Mouse (Mus musculus) cerebellum, adult 8-10 months (tissue): ENCODE data around the gene Haus6.
"Not testable (repeated sequence)": the region's sequence is repeated elsewhere in the genome, so short reads cannot be mapped to it uniquely, and the experiment has no call there.

Experiments
- DNase-seq: peaks from one replicate; pipeline ENCODE4 v3.0.0; 2022

Haus6 gene

DNA sequence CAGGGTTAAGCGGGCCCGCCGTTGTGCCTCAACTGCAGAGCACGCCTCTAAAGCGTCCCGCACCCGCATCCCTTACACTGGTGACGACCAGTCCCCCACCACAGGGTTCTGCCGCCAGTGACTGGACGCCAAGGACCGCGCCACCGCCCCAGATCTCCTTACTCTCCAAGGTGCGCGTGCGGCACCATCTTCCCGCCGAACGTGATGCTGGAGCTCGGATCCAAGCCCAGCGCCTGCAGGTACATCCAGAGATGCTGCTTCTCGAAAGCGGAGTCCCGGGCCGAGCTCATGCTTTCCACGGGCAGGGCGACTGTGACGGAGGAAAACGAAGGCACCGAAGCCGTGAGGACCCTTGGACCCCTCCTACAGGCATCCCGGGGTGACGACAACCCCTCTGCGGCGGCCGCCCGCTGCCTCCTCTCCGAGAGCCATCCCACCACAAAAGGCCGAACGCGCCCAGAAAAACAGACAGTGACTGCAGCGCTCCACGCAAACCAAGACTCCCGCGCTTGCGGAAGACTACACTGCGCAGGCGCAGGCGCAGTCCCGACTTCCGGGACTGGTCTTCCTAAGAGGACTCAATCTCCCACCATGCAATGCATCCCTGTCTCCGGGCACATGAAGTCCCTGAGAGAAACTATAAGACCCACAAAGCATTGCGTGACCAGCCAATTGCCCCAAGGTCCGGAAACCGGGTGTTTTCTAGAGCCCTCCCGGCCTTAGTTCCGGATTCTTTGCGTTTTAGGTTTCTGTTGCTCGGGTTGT, at the start of gene Haus6:
Gene Haus6 (minus strand): TSS at position 532 of the 765 bp plus-strand sequence.
- DNase-seq, result peak; percentile 86

- DNase-seq, result no peak
These were observed 45.3 kb upstream of the Haus6 start for GRCm38 (mm10) chr4:86657176-86657575.

- not testable (repeated sequence) for DNase-seq
These were observed 44.6 kb upstream of the Haus6 start for GRCm38 (mm10) chr4:86656410-86656809.

- DNase-seq, result peak; percentile 56
These were observed 40.0 kb upstream of the Haus6 start for GRCm38 (mm10) chr4:86651686-86652384.

DNA sequence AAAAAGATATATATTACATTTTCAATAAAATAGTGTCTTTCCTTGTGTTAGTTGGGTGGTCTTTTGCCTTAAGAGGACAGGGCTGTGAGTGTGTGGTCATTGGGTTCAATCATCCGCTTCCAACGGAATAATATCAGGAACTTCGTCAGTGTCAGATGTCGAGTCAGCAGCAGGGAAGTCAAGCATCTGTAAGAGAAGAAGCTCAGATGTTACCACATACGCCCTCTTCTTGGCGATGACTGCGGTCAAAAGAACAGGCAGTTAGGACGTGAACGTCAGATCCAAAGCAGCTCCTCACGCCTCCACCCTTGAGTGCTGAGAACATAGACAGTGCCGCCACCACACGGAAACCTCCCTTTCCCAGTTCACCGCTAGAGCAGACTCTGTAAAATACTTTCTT, 36.5 kb upstream of the Haus6 start:
- not testable (repeated sequence) for DNase-seq

DNA sequence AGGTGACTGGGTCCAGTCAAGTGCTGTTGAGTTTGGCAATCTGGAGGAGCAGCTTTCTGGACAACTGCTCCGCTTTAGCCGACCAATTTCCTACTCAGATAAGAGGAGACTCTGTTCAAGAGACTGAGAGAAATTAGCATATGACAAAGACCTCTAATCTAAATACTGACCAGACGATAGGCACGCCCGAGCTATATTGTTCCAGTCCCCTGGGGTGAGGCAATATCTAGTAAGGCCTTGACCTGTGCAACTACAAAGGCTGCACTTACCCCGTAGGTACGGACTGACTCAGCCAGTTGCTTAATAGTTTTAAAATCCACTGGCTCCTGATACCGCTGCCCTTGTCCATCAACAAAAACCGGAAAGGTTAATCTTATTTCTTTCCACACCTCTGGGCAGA, 25.7 kb upstream of the Haus6 start:
- not testable (repeated sequence) for DNase-seq

DNA sequence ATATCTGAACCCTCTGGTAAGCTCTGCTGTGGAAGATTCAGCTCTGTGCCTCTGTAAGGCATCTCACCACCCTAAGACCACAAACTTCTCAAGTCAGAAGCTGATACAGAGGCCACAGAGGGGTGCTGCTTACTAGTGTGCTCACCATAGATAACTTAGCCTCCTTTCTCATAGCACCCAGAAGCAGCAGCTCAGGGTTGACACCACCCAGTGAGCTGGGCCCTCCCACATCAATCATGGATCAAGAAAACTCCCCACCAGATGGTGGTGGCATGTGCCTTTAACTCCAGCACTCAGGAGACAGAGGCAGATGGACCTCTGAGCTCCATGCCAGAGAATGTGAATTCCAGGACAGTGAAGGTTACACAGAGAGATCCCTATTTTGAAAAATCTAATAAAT, 23.0 kb upstream of the Haus6 start:
- peak; percentile 15 for DNase-seq

DNA sequence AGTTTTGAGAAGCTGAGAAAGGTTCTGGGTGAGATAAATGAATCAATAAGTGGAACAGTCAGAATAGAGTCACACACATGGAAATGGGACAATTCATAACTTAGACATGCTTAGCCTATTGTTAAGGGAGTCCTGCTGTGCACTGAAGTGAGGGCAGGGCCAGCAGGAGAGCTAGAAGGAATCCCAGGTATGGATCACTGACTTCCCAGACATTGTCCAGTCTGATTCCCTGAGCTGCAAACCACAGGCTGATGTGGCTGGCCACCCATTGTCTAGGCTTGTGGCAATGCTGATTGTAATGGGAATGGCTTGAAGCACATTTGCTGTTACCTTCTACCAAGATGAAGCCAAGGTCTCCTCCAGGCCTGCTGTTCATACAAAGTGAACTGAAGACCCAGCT, 22.5 kb upstream of the Haus6 start:
- DNase-seq, result not testable (repeated sequence)

DNA sequence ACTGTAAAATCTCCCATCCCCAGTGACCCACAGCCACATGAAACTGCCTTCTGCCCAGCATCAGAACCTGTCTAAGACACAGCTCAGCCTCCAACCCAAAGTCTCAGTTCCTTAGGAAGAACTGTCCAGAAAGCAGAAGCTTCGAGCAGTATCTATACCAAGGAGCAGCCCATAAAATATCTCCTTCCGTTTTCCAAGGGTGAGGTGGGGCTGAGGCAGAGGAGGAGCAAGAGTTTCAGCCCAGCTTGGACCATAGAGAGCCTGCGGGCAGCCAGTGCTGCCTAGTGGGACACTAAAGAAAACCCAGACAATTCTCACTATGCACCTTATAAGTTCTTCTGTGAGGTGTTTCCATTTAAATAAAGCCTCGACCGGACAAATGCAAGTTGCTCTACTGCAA, 20.7 kb upstream of the Haus6 start:
- not testable (repeated sequence) for DNase-seq

- DNase-seq, result no peak
These were observed 20.0 kb upstream of the Haus6 start for GRCm38 (mm10) chr4:86631831-86632230.

GRCm38 (mm10) chr4:86626496-86626895, 14.6 kb upstream of the Haus6 start:
- DNase-seq, result not testable (repeated sequence)

- DNase-seq, result no peak
These were observed 13.6 kb upstream of the Haus6 start for GRCm38 (mm10) chr4:86625463-86625862.

GRCm38 (mm10) chr4:86622532-86622931, 10.7 kb upstream of the Haus6 start:
- not testable (repeated sequence) for DNase-seq

DNA sequence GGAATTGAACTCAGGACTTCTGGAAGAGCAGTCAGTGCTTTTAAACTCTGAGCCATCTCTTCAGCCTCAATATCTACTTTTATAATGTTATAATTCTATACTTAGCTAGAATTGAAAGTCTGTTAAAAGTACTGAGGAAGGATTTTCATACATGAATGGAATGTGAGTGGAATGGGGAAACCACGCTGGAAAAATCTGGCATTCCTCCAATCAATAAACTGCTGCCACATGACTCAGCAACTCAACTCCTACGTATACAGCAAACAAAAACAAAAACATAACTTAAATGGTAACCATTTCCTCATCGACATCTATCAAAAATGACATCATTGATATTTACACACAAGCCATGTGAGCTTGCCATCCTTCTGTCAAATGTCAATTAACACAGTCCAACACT, 10.3 kb upstream of the Haus6 start:
- no peak for DNase-seq

DNA sequence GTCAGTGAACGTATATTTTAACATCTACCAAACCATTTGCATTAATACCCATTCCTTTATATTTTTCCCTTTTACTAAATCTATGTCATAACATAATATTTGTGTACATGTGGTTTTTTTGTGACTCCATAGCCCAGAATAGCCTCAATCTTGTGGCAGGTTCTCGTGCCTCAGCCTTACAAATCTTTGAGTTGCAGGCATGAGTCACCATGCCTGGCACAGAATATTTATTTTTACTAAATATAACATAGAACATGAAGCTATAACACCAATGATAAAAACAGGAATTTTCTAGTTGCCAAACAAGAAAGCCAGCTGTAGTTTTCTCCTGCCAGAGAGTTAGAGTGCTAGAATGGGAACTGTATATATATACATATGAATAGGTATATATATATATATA, 8.7 kb upstream of the Haus6 start:
- DNase-seq, result no peak

DNA sequence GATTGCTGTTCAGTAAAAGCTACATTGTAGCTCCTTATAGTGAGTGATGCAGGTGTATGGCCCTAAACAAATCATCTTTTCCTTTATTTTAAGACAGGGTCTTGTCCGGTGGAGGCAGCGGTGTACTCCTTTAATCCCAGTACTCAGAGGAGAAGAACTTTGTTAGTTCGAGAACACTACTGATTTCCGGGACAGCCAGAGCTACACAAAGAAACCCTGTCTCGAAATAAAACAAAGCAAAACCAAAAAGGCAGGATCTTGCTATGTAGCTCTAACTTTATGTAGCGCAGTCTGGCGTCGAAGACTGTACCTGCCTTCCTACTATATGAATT, 400 bp upstream of the Haus6 start:
- no peak for DNase-seq

GRCm38 (mm10) chr4:86591304-86591703, 20.6 kb downstream of the Haus6 start:
- no peak for DNase-seq

- DNase-seq, result no peak
These were observed 23.6 kb downstream of the Haus6 start for GRCm38 (mm10) chr4:86588236-86588635.

DNA sequence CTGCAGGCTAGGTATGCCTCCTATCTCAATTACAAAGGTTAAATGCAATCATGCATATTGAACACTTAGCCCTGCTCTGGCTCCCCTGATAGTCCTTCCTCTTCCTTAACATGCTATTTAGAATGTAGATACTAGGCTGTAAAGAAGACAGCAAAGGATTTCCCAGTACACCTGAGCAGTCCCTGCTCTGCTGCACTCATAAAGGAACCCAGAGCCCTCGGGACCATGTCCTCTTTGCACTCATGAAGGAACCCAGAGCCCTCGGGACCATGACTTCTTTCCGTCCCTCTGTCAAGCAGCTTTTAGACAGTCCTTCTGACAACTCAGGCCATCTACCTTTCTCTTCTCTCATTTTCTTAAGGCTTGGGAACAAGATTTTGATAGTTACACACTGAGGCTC, 31.3 kb downstream of the Haus6 start:
- DNase-seq, result no peak

DNA sequence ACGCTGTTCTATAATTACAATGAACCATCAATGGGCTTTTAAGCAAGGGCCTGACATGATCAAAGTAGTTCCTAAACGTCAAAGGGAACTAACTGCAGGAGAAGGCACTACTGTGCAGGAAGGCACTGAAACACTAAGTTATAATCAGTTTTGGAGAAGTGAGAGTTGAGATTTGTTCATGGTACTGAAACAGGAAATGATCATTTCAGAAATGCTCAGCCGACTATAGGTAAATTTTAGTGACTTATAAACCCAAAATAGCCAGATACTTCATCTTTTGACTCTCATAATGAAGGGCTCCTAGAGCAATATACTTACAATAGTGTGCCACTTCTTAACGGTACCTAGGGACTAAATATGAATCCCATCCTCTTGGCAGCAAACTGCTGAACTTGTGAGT, 31.8 kb downstream of the Haus6 start:
- DNase-seq, result no peak

- DNase-seq, result no peak
These were observed 35.1 kb downstream of the Haus6 start for GRCm38 (mm10) chr4:86576630-86577225.

DNA sequence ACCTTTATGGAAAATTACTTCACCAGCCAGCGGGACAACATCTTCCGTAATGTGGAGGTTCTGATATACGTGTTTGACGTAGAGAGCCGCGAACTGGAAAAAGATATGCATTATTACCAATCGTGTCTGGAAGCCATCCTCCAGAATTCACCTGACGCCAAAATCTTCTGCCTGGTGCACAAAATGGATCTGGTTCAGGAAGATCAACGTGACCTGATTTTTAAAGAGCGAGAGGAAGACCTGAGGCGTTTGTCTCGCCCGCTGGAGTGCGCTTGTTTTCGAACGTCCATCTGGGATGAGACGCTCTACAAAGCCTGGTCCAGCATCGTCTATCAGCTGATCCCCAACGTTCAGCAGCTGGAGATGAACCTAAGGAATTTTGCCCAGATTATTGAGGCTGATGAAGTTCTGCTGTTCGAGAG, 35.7 kb downstream of the Haus6 start:
- DNase-seq, result no peak

- peak; percentile 92 for DNase-seq
These were observed 36.4 kb downstream of the Haus6 start, which contains the start of gene Rraga for GRCm38 (mm10) chr4:86575283-86575983. Gene Rraga, plus strand, starts transcription at chr4:86575668.

GRCm38 (mm10) chr4:86574939-86575282, 36.9 kb downstream of the Haus6 start:
- no peak for DNase-seq
